Mouse (Mus musculus) layer of hippocampus, postnatal 10 days (tissue): ENCODE results near the gene Myoz1. TPM values are rescaled to one million over a fixed set of nuclear protein-coding genes. Genes with fewer than 3 reads are reported as not detected.
"Not testable (repeated sequence)": the region's sequence is repeated elsewhere in the genome, so short reads cannot be mapped to it uniquely, and the experiment has no call there.

Source experiments
- DNase-seq, 2 experiments: peaks; one replicate each; pipeline ENCODE4 v3.0.0; 2021; ENCODE audit warnings: low spot score in 2 of 2
- long read RNA-seq: library from polyadenylated mRNA; stranded (forward); transcript quantifications from one replicate; pipeline ENCODE4 v2.0.0, GENCODE M21; 2023
- total RNA-seq, 2 experiments: library from RNA; stranded (reverse); gene quantifications; 2 replicates each; pipeline ENCODE4 v1.2.3; 2021

Gene Myoz1
- under 1 TPM in 1 of 2 experiments, not detected in 1; 0.39 TPM for total RNA-seq
- long read RNA-seq = 0 reads

- DNase-seq = no peak
Measured at GRCm38 (mm10) chr14:20656361-20656760, at the start of gene Myoz1. Myoz1 (minus strand) TSS chr14:20656540.

GRCm38 (mm10) chr14:20703461-20703860, 47.1 kb upstream of the Myoz1 start:
- DNase-seq = not testable (repeated sequence)

- peak; percentile 94 to 95 for DNase-seq
Measured at GRCm38 (mm10) chr14:20702741-20703381, 46.5 kb upstream of the Myoz1 start, which contains the start of gene Chchd1. Chchd1 (plus strand) TSS chr14:20703006.

- no peak for DNase-seq
Measured at GRCm38 (mm10) chr14:20702096-20702740, 45.9 kb upstream of the Myoz1 start.

- no peak for DNase-seq
Measured at GRCm38 (mm10) chr14:20701554-20701953, 45.2 kb upstream of the Myoz1 start.

GRCm38 (mm10) chr14:20700362-20700761, 44.0 kb upstream of the Myoz1 start:
- DNase-seq = no peak

GRCm38 (mm10) chr14:20698515-20698914, 42.2 kb upstream of the Myoz1 start:
- no peak for DNase-seq

GRCm38 (mm10) chr14:20696986-20697385, 40.6 kb upstream of the Myoz1 start:
- peak; percentile 49 to 70 for DNase-seq

- DNase-seq = peak in 1 of 2 experiments; percentile 16
Measured at GRCm38 (mm10) chr14:20695761-20696520, 39.6 kb upstream of the Myoz1 start.

- DNase-seq = peak; percentile 82 to 89
Measured at GRCm38 (mm10) chr14:20694884-20695760, 38.8 kb upstream of the Myoz1 start, which contains the start of gene Fut11. Fut11 (plus strand) TSS chr14:20694968.

GRCm38 (mm10) chr14:20694185-20694883, 38.0 kb upstream of the Myoz1 start:
- DNase-seq = peak in 1 of 2 experiments; percentile 35

GRCm38 (mm10) chr14:20693589-20694101, 37.3 kb upstream of the Myoz1 start:
- no peak for DNase-seq

GRCm38 (mm10) chr14:20691772-20692171, 35.4 kb upstream of the Myoz1 start:
- no peak for DNase-seq

- DNase-seq = no peak
Measured at GRCm38 (mm10) chr14:20689009-20689408, 32.7 kb upstream of the Myoz1 start.

- DNase-seq = no peak
Measured at GRCm38 (mm10) chr14:20686576-20686975, 30.2 kb upstream of the Myoz1 start.

- DNase-seq = no peak
Measured at GRCm38 (mm10) chr14:20682498-20682897, 26.2 kb upstream of the Myoz1 start.

- DNase-seq = no peak
Measured at GRCm38 (mm10) chr14:20681742-20682141, 25.4 kb upstream of the Myoz1 start.

- DNase-seq = no peak
Measured at GRCm38 (mm10) chr14:20677906-20678305, 21.6 kb upstream of the Myoz1 start.

GRCm38 (mm10) chr14:20674064-20674833, 17.9 kb upstream of the Myoz1 start, which contains the start of gene Sec24c:
Sec24c (plus strand) TSS chr14:20674308.
- peak; percentile 99 for DNase-seq
